Mouse (Mus musculus): ENCODE results near the gene Gpr152. TPM values are rescaled to one million over a fixed set of nuclear protein-coding genes. Genes with fewer than 3 reads are reported as not detected.
A peak's percentile ranks its signal among the peaks of the same experiment; 100 is the strongest.
"Not testable (repeated sequence)": the region's sequence is repeated elsewhere in the genome, so short reads cannot be mapped to it uniquely, and the experiment has no call there.

Gene Gpr152
- polyA plus RNA-seq, 1 experiment from 2014 or later: not detected

DNA sequence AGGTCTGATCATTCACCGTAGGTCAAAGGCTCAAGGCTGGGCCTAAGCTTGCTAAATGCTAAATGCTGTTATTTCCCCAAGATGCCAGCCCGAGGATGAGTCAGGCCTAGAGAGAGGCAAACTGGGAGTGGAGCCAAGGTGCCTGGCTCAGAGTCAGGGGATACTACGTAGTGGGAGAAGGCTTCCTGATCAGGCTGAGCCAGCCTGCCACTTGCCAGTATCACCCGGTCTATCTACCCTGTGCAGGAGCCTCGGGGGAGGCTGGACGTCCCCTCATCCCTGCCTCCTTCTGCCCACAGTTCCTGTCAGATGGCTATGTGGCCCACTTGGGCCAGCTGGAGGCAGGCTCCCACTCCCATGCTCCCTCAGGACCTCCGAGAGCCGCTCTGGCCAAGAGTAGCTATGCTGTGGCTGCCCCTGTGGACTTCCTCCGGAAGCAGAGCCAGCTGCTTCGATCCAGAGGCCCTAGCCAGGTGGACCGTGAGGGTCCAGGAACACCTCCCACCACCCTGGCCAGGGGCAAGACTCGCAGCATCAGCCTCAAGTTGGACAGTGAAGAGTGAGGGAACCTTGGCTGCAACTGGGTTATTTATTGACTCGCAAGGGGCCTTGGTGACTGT is 26.3 kb upstream of the Gpr152 start:
- 57% methylated on average over 13 of the region's 13 CpGs for WGBS
- Histone ChIP-seq H3K27me3 (replicated peaks) (no peaks in the 10 kb centered on the region), H3K4me3 (replicated peaks) (no peak overlapping the region), H3K27ac (peak overlapping the region; percentile 76), H3K36me3 (peaks cover 22% of the 10 kb centered on the region; the same call in 1 of the 2 replicates), H3K9ac (no peak overlapping the region; the same call in 1 of the 2 replicates), H3K9me3 (no peaks in the 10 kb centered on the region), H3K4me2 (replicated peaks) (peak overlapping the region; percentile 30), H3K4me1 (replicated peaks) (peaks cover 23% of the 10 kb centered on the region)
- ATAC-seq: peak; percentile 52

DNA sequence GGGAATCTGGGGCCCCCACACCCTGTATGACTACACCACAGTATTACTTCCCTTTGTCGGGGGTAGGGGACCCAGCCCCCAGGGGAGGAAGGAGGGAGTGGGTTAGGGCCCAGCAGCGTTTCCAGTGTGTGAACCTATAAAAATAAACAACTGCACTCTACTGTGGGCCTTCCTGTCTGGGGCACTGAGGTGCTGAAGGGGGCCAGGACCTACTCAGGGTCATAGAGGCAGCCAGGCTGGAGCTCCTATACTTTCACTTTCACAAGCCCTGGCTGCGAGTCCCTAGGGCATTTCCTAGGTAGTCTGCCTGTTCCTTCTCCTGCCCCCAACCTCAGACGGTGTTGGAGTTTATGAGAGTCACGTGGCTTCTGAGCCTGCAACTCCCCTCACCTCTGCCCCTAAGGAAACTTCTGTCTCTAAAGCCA is 25.8 kb upstream of the Gpr152 start:
- Histone ChIP-seq H3K4me3 (replicated peaks) (no peak overlapping the region), H3K27ac (peak overlapping the region; percentile 76), H3K4me1 (replicated peaks) (peaks cover 23% of the 10 kb centered on the region), H3K4me2 (replicated peaks) (peak overlapping the region; percentile 30), H3K9me3 (no peaks in the 10 kb centered on the region), H3K9ac (no peak overlapping the region; the same call in 1 of the 2 replicates), H3K36me3 (peaks cover 22% of the 10 kb centered on the region; the same call in 1 of the 2 replicates), H3K27me3 (replicated peaks) (no peaks in the 10 kb centered on the region)
- peak; percentile 83 for ATAC-seq
- 15% methylated on average over 5 of the region's 5 CpGs for WGBS

DNA sequence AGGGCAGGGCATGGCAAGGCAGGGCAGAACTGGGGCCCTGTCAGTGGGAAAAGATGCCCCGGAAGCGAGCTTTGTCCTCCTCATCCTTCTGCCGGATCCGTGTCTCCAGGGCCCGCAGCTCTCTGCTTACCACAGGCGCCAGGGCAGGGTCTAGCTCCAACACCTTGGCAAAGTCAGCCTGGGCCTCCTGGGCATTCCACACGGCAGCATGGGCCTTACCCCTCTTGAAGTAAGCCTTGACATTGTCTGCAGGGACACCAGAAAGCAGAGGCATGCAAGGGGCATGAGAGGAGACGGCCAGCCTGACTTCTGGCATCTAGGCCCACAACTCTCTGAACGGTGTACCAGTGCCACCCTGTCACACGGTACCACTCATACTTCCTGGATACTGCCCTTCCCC is 25.0 kb upstream of the Gpr152 start:
- H3K27ac ChIP-seq: peak overlapping the region; percentile 76; the same call in 1 of the 2 replicates

DNA sequence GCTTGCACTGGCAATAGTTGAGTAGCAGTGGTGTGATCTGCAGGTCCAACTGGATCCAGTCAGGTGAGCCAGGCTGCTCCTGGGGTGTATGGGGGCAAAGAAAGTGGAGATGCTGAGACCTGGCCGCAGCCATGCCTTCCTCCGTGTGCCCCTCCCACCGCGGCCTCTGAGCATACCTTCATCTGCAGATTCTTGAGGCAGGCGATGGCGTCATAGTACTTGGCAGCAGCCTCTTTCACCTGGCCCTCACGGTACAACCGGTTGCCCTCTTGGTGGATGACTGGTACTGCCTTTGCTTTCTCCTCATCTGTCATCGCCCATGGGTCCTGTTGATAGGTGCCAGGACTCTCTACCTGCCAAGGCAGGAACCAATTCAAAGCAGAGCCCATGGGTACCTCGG is 24.4 kb upstream of the Gpr152 start:
- Histone ChIP-seq H3K27me3 (replicated peaks) (no peaks in the 10 kb centered on the region), H3K4me1 (replicated peaks) (peaks cover 24% of the 10 kb centered on the region), H3K4me3 (replicated peaks) (no peak overlapping the region), H3K36me3 (peaks cover 22% of the 10 kb centered on the region; the same call in 1 of the 2 replicates), H3K27ac (no peak overlapping the region), H3K9ac (no peak overlapping the region), H3K9me3 (no peaks in the 10 kb centered on the region), H3K4me2 (replicated peaks) (no peak overlapping the region)
- no peak for ATAC-seq
- 96% methylated on average over 10 of the region's 10 CpGs for WGBS

More for the DNA sequence above, 25.0 kb upstream of the Gpr152 start:
- ATAC-seq: no peak
- Histone ChIP-seq H3K9ac (no peak overlapping the region), H3K4me3 (replicated peaks) (no peak overlapping the region), H3K9me3 (no peaks in the 10 kb centered on the region), H3K36me3 (peaks cover 22% of the 10 kb centered on the region; the same call in 1 of the 2 replicates), H3K4me2 (replicated peaks) (peak overlapping the region; percentile 30; the same call in 1 of the 2 replicates), H3K27me3 (replicated peaks) (no peaks in the 10 kb centered on the region), H3K4me1 (replicated peaks) (peaks cover 23% of the 10 kb centered on the region)
- 78% methylated on average over 10 of the region's 10 CpGs for WGBS

DNA sequence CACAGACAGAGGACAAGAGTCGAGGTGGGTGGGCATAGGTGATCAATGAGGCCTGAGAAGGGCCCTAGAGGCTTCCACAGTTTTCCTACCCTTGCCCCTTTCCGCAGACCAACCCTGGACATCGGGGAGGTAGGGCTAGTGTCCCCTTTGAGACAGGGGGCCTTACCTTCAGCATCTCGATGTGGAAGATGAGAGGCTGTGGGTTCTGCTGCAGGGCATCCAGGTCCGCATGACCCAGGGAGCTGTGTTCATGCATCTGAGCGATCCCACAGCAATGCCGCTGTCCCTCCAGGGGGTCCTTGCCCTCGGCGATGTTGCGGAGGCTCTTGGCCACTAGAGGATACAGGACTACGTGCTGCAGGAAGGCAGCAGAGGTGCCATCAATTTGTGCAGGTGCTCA is 23.8 kb upstream of the Gpr152 start:
- no peaks in the 10 kb centered on the region for H3K27me3 ChIP-seq (replicated peaks)
- peaks cover 31% of the 10 kb centered on the region for H3K4me1 ChIP-seq (replicated peaks)
- 91% methylated on average over 11 of the region's 11 CpGs for WGBS
- H3K27ac ChIP-seq: no peak overlapping the region
- no peak for ATAC-seq
- H3K9ac ChIP-seq: no peak overlapping the region
- no peak overlapping the region for H3K4me2 ChIP-seq (replicated peaks)
- peaks cover 22% of the 10 kb centered on the region; the same call in 1 of the 2 replicates for H3K36me3 ChIP-seq
- no peak overlapping the region for H3K4me3 ChIP-seq (replicated peaks)
- H3K9me3 ChIP-seq: no peaks in the 10 kb centered on the region

DNA sequence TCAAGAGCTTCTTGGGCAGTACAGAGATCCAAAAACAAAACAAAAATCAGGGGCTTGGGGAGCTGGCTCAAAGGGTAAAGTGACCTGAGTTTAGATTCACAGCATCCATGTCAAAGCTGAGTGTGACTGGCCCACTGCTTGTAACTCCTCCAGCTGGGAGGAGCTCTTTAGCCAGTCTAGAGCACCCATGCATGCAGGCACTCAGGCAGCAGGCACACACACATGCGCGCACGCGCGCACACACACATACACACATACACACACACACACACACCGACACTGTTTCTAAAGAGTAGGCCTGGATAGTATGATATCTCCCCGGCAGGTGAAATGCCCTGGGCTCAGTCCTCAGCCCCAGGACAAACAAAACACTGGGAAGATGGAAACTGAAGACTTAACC is 22.6 kb upstream of the Gpr152 start:
- Histone ChIP-seq H3K4me2 (replicated peaks) (no peak overlapping the region), H3K4me1 (replicated peaks) (peaks cover 36% of the 10 kb centered on the region), H3K9me3 (no peaks in the 10 kb centered on the region), H3K4me3 (replicated peaks) (no peak overlapping the region), H3K27ac (no peak overlapping the region), H3K36me3 (peaks cover 22% of the 10 kb centered on the region; the same call in 1 of the 2 replicates), H3K9ac (no peak overlapping the region), H3K27me3 (replicated peaks) (no peaks in the 10 kb centered on the region)
- ATAC-seq: no peak
- WGBS: 95% methylated on average over 7 of the region's 7 CpGs

DNA sequence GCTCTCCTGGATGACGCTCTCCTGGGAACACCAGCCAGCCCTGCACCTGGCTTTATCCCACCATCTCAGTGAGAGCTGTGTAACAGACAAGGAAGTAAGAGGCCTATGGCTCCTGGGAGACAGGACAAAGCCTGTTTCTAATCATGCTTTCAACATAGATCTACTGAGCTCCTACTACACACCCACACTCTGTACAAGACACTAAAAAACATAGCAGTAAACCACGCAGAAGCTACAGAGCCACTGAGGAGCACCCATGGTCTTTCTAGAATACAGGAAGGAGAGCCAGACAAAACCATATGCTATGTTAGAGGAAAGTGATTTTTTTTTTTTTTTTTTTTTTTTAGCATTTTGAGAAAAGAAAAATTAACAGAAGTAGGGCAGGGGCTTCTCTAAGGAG is 21.2 kb upstream of the Gpr152 start:
- Histone ChIP-seq H3K4me1 (replicated peaks) (peaks cover 26% of the 10 kb centered on the region), H3K36me3 (peaks cover 22% of the 10 kb centered on the region; the same call in 1 of the 2 replicates), H3K27ac (no peak overlapping the region), H3K9ac (no peak overlapping the region), H3K4me2 (replicated peaks) (no peak overlapping the region), H3K4me3 (replicated peaks) (no peak overlapping the region), H3K27me3 (replicated peaks) (no peaks in the 10 kb centered on the region), H3K9me3 (no peaks in the 10 kb centered on the region)
- ATAC-seq: no peak
- 89% methylated on average over 2 of the region's 2 CpGs for WGBS

DNA sequence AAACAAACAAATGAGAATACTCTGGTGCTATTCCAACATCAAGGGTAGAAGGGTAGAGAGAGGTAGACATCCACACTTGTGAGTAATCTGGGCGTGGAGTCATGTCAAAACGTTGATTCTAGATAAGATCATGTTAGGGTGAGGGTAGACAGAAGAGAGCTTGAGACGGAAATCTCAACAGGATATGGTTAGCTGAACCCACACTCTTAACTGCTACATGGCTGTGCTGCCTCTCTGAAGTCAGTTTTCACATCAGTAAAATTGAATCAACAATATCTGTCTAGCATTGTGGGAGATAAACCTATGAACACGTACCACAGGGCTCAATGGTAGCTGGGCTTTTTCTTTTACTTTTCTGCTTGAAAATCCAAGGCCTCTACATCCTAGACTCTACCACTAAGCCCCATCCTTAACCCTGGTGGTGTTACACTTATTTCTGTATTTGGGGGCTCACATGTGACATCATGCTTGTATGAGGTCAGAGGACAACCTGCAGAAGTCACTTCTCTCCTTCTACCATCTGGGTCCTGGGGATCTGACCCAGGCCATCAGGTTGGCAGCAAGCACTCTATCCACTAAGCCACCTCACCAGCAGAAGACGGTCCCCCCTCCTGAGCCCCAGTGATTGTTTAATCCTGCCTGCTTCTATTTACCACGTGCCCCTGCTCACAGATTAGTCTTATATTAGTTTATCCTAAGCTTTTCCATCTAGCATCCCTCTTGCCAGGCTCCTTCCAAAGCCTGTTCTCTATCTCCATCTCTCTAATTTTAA is 19.7 kb upstream of the Gpr152 start:
- Histone ChIP-seq H3K4me1 (replicated peaks) (peaks cover 16% of the 10 kb centered on the region), H3K36me3 (peaks cover 16% of the 10 kb centered on the region; the same call in 1 of the 2 replicates), H3K4me2 (replicated peaks) (peak overlapping the region; percentile 60), H3K27ac (no peak overlapping the region), H3K9me3 (no peaks in the 10 kb centered on the region), H3K27me3 (replicated peaks) (no peaks in the 10 kb centered on the region), H3K9ac (no peak overlapping the region), H3K4me3 (replicated peaks) (no peak overlapping the region)
- WGBS: 77% methylated on average over 6 of the region's 6 CpGs
- ATAC-seq: no peak

DNA sequence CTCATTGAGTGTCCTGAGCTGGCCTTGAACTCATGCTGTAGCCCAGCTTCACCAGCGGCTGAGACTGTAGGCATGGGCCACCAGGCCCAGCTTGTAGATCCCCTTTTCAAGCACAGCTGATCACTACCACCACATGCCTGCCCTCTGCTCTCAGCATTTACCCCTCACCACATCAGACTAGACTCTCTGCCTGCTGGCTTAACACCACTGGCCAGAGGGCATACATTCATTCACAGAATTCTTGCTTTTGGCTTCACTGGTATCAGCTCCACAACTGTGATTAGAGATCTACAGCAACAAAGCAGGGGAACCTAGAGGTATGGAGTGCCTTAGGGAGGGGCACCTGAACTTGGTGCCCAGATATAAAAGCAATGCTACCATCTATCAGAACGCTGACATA is 19.1 kb upstream of the Gpr152 start:
- ATAC-seq: no peak
- Histone ChIP-seq H3K4me2 (replicated peaks) (peak overlapping the region; percentile 60), H3K9ac (no peak overlapping the region), H3K9me3 (no peaks in the 10 kb centered on the region), H3K36me3 (peaks cover 11% of the 10 kb centered on the region; the same call in 1 of the 2 replicates), H3K4me1 (replicated peaks) (peaks cover 13% of the 10 kb centered on the region), H3K27me3 (replicated peaks) (no peaks in the 10 kb centered on the region), H3K27ac (no peak overlapping the region), H3K4me3 (replicated peaks) (no peak overlapping the region; the same call in 1 of the 2 replicates)
- WGBS: 96% methylated on average over 2 of the region's 2 CpGs

DNA sequence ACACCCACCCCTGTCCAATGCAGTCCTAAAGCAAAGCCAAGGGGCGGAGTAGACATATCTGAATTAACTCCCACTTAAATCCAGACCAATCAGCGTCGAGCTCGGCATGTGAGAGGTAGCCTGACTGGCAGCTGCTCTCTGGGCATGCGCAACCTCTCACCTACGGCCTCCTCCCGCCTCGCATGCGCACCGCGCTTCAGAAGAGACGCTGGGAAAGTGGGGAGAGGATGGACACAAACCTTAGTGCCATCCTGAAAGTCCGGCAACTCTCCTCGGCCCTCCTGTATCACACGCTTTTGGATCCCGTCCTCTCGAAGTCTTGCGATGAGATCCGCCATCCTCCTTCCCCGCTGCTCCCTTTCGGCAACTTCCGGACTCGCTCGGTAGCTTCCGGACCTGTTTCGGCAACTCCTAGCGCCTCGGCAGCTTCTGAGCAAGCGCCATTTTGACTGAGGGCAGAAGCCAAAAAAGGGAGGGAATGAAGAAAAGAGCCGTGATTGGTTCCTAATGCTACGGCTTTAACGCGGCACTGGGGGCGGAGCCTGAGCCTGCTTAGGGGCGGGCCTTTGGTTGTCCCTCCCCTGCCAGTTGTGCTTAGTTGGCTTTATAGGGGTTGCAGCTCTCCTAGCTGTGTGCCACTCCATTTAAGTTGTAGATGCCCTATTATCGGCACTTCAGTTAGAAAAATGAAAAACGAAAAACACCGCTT is 18.3 kb upstream of the Gpr152 start:
- Histone ChIP-seq H3K4me2 (replicated peaks) (peak overlapping the region; percentile 60), H3K27ac (peak overlapping the region; percentile 70), H3K9me3 (no peaks in the 10 kb centered on the region), H3K27me3 (replicated peaks) (no peaks in the 10 kb centered on the region), H3K4me3 (replicated peaks) (peak overlapping the region; percentile 50), H3K36me3 (peaks cover 6% of the 10 kb centered on the region; the same call in 1 of the 2 replicates), H3K4me1 (replicated peaks) (peaks cover 13% of the 10 kb centered on the region), H3K9ac (peak overlapping the region; percentile 55)
- peak; percentile 79 for ATAC-seq
- WGBS: 3% methylated on average over 38 of the region's 38 CpGs

DNA sequence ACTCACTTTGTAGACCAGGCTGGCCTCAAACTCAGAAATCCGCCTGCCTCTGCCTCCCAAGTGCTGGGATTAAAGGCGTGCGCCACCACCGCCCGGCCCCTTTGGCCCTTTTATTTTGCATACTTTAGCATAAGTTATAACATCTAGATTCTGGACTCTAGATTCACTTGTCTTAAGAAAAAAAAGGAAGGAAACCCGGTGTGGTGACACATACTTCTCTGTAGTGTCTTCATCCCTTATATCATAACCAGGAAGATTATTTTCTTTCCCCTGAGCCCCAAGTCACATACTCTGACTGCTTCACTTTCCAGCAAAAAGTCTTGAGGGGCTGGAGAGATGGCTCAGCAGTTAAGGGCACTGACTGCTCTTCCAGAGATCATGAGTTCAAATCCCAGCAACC is 17.7 kb upstream of the Gpr152 start:
- not testable (repeated sequence) for H3K27ac ChIP-seq; H3K36me3 ChIP-seq; H3K9me3 ChIP-seq; H3K27me3 ChIP-seq (replicated peaks); H3K9ac ChIP-seq; ATAC-seq
- WGBS: 53% methylated on average over 6 of the region's 6 CpGs
- Histone ChIP-seq H3K4me1 (replicated peaks) (peaks cover 18% of the 10 kb centered on the region), H3K4me2 (replicated peaks) (peak overlapping the region; percentile 60; the same call in 1 of the 2 replicates), H3K4me3 (replicated peaks) (0 out of 2 replicates have a peak overlapping the region, but pooled peaks have one; percentile 50)

Data from intestine, embryonic 15.5 days (tissue).